Mouse (Mus musculus) cerebellum, adult 2 months (tissue): Measurements from ENCODE around the gene Stx16.

ENCODE experiments used
- CTCF ChIP-seq: fragments of 200-500 bp; IDR thresholded peaks from 2 replicates; pipeline ENCODE4 v1.5.1; 2011; ENCODE audit warnings: low read depth, mild to moderate bottlenecking, control low read depth, low read length, moderate library complexity, borderline replicate concordance; ENCODE audit not compliant: insufficient read depth
- POLR2A ChIP-seq: fragments of 200-500 bp; IDR thresholded peaks from 2 replicates; pipeline ENCODE4 v1.6.1; 2011; ENCODE audit warnings: low read length, control low read depth, borderline replicate concordance; ENCODE audit not compliant: insufficient read depth

DNA sequence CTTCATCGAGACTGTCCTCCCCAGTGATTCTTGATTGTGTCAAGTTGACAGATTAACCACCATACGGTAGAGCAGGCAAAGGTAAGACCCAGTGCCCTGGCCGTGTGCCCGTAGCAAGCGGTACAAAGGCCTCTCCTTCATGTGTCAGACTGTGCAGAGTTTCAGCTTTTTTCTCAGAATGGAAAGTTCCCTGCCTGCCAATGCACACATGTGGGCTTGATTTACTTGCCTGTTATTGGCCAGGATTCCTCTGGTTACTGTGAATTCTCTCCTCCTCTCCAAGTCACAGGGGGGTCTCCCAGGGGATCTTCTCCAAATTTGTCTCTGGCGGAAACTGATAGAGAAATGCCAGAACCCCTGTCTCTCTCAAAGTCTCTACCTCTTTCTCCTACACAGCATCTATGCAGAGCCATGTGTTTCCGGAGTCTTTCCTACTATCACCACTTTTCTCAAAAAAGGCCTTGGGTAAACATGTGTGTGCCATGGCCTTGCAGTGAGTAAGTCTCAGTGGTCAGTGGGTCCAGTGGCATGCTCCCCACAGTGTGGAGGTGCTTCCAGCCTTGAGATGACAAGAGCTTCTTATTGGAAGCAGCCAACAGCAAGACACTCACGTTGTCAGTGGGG is 17.7 kb upstream of the Stx16 start:
- TF ChIP-seq CTCF (no peak), POLR2A (no peak)
